Mouse (Mus musculus): ENCODE measurements around the gene Trank1.

GRCm38 (mm10) chr9:111439836-111440201 is 128.3 kb downstream of the Trank1 start:
- no peak for TF ChIP-seq CTCF (IDR thresholded peaks at IDR 0.05; ENCODE audit: control insufficient read depth, insufficient read depth, low read length)
- no peak for TF ChIP-seq POLR2A (IDR thresholded peaks at IDR 0.05; ENCODE audit: borderline replicate concordance, control insufficient read depth, low read depth, low read length)

Data from bone marrow, adult 2 months (tissue).